ENCODE assay signal across 10 mouse cellular contexts in the genomic region with DNA sequence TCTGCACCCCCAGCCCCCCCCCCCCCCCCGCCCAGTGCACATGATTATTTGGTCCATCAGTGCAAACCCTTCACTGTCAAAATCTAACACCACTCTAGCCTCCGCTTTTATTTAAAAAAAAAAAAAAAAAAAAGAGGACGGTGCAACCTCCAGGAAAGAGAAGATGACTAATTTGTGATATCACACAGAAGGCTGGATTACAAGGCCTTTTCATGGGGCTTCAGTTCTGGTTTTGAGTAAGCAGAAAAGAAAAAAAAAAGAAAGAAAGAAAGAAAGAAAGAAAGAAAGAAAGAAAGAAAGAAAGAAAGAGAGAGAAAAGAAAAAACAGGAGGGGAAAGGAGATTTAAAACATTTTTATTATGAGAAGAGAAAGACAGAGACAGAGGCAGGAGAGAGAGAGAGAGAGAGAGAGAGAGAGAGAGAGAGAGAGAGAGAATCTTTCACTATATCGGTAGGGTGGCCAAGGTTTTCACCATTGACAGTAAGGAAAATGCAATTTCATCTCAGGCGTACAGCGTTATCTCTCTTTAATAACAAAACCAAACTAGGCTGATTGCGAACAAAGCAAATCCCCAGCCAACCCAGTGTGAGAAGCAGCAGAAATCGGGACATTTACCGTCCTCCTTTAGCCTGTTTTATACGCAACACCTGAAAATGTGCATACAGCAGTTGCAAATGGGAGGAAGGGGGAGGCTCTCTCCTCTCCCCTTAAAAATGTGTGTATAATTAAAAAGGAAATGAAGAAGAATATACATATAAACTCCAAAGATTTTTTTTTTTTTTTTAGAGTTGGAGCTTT. TPM values are rescaled to one million over a fixed set of nuclear protein-coding genes. Genes with fewer than 3 reads are reported as not detected.
A peak's percentile ranks its signal among the peaks of the same experiment; 100 is the strongest.
DNase-seq lines count a peak whose midpoint lies in the region; ATAC-seq and TF ChIP-seq lines count a peak whose summit lies in the region.
"Had no signal": no experiment of that assay in that cellular context is flagged by ENCODE, and none has a peak within 500 bp of the region (broad histone marks: within the 10 kb centered on the region; RNA-seq: fewer than 3 reads in every experiment).

No protein-coding gene starts in this region.

- intact Hi-C loops in left cerebral cortex, postnatal 14 days (cut with DNase I): loop anchor here (10.0 kb wide), 1 partner anchor 339 kb away; no protein-coding TSS in a partner anchor

- no peak for ATAC-seq in neural tube, embryonic 11.5 days (ENCODE audit: insufficient read depth, low FRiP score, low TSS enrichment)
- no peak for ATAC-seq in forebrain, embryonic 16.5 days
- no peak for ATAC-seq in limb, embryonic 14.5 days (ENCODE audit: low FRiP score, low read depth)
- ATAC-seq: inflammation-experienced regulatory T-cells, adult 6 months had no signal

- no peak overlapping the region for H3K9ac ChIP-seq in neural tube, embryonic 11.5 days (ENCODE audit: low read length)
- H3K9ac ChIP-seq in forebrain, embryonic 16.5 days (replicated peaks; ENCODE audit: low read depth, low read length): no peak overlapping the region
- H3K9ac ChIP-seq in limb, embryonic 14.5 days (ENCODE audit: low read depth, low read length, severe bottlenecking): peak overlapping the region; percentile 57; the same call in 1 of the 2 replicates
- H3K9ac ChIP-seq: liver, embryonic 13.5 days had no signal

- H3K4me1 ChIP-seq in neural tube, embryonic 11.5 days (ENCODE audit: control insufficient read depth, insufficient read depth, low read length): peaks cover 26% of the 10 kb centered on the region
- peaks cover 36% of the 10 kb centered on the region for H3K4me1 ChIP-seq in forebrain, embryonic 16.5 days (replicated peaks; ENCODE audit: control insufficient read depth, insufficient read depth, low read length)
- peaks cover 19% of the 10 kb centered on the region for H3K4me1 ChIP-seq in limb, embryonic 14.5 days (ENCODE audit: control insufficient read depth, insufficient read depth, low read length)
- H3K4me1 ChIP-seq in cerebellum, adult 2 months (ENCODE audit: control insufficient read depth, insufficient read depth, low read length): no peaks in the 10 kb centered on the region
- H3K4me1 ChIP-seq: liver, embryonic 13.5 days had no signal

- TF ChIP-seq CTCF in cerebellum, adult 2 months (IDR thresholded peaks at IDR 0.05; ENCODE audit: borderline replicate concordance, insufficient read depth, low read depth, low read length): no peak

- H3K36me3 ChIP-seq in neural tube, embryonic 11.5 days (ENCODE audit: control insufficient read depth, insufficient read depth, low read length): no peaks in the 10 kb centered on the region
- no peaks in the 10 kb centered on the region for H3K36me3 ChIP-seq in forebrain, embryonic 16.5 days (ENCODE audit: control insufficient read depth, insufficient read depth)
- no peaks in the 10 kb centered on the region for H3K36me3 ChIP-seq in limb, embryonic 14.5 days (ENCODE audit: control insufficient read depth, insufficient read depth, low read length)
- H3K36me3 ChIP-seq: liver, embryonic 13.5 days had no signal

- 0 out of 2 replicates have a peak, but pooled peaks cover 4% of the 10 kb centered on the region for H3K27me3 ChIP-seq in neural tube, embryonic 11.5 days (ENCODE audit: control insufficient read depth, insufficient read depth, low read length)
- peaks cover 4% of the 10 kb centered on the region; the same call in 1 of the 2 replicates for H3K27me3 ChIP-seq in forebrain, embryonic 16.5 days (replicated peaks; ENCODE audit: control insufficient read depth, insufficient read depth, low read length)
- H3K27me3 ChIP-seq in limb, embryonic 14.5 days (ENCODE audit: control insufficient read depth, insufficient read depth, low read length): peaks cover 16% of the 10 kb centered on the region; the same call in 1 of the 2 replicates
- peaks cover 1% of the 10 kb centered on the region; the same call in 1 of the 2 replicates for H3K27me3 ChIP-seq in cerebellum, adult 2 months (ENCODE audit: control insufficient read depth, insufficient read depth, low read length)

- H3K27ac ChIP-seq in neural tube, embryonic 11.5 days (ENCODE audit: low read depth, low read length): peak overlapping the region; percentile 72
- H3K27ac ChIP-seq in forebrain, embryonic 16.5 days (ENCODE audit: low read length): no peak overlapping the region
- peak overlapping the region; percentile 80 for H3K27ac ChIP-seq in limb, embryonic 14.5 days (replicated peaks; ENCODE audit: low read depth, low read length)
- no peak overlapping the region for H3K27ac ChIP-seq in cerebellum, adult 2 months (ENCODE audit: insufficient read depth, low read length)
- H3K27ac ChIP-seq: liver, embryonic 13.5 days had no signal

- no peak for TF ChIP-seq POLR2A in limb, embryonic 14.5 days (IDR thresholded peaks at IDR 0.05; ENCODE audit: borderline replicate concordance, extremely low read depth, insufficient read depth, insufficient read length)
- no peak for TF ChIP-seq POLR2A in cerebellum, adult 2 months (IDR thresholded peaks at IDR 0.05; ENCODE audit: borderline replicate concordance, insufficient read depth, low read length)

- WGBS in neural tube, embryonic 11.5 days: 11% methylated on average over 10 of the region's 10 CpGs
- 4% methylated on average over 10 of the region's 10 CpGs for WGBS in forebrain, embryonic 16.5 days
- 10% methylated on average over 10 of the region's 10 CpGs for WGBS in limb, embryonic 14.5 days
- 9% methylated on average over 10 of the region's 10 CpGs for WGBS in cerebellum, adult 2 months

- H3K4me3 ChIP-seq in neural tube, embryonic 11.5 days (ENCODE audit: low read depth, low read length): no peak overlapping the region
- H3K4me3 ChIP-seq in forebrain, embryonic 16.5 days (replicated peaks; ENCODE audit: low read length): no peak overlapping the region
- H3K4me3 ChIP-seq in limb, embryonic 14.5 days (replicated peaks; ENCODE audit: low read length): peak overlapping the region; percentile 32; the same call in 1 of the 2 replicates
- no peak overlapping the region for H3K4me3 ChIP-seq in cerebellum, adult 2 months (replicated peaks; ENCODE audit: insufficient read depth, low read depth, low read length)
- H3K4me3 ChIP-seq: liver, embryonic 13.5 days; myocyte had no signal

- no peaks in the 10 kb centered on the region for H3K9me3 ChIP-seq in neural tube, embryonic 11.5 days (ENCODE audit: control insufficient read depth, low read length)
- no peaks in the 10 kb centered on the region for H3K9me3 ChIP-seq in forebrain, embryonic 16.5 days (ENCODE audit: control insufficient read depth, low read length)
- no peaks in the 10 kb centered on the region for H3K9me3 ChIP-seq in limb, embryonic 14.5 days (ENCODE audit: control insufficient read depth, low read length)
- H3K9me3 ChIP-seq: liver, embryonic 13.5 days had no signal

- H3K4me2 ChIP-seq in neural tube, embryonic 11.5 days (ENCODE audit: low read depth): peak overlapping the region; percentile 57
- peak overlapping the region; percentile 57 for H3K4me2 ChIP-seq in forebrain, embryonic 16.5 days (ENCODE audit: low read length)
- H3K4me2 ChIP-seq in limb, embryonic 14.5 days (replicated peaks; ENCODE audit: low read depth, low read length, severe bottlenecking): peak overlapping the region; percentile 53

- no peak for DNase-seq in neural tube, embryonic 11.5 days (ENCODE audit: low spot score)
- no peak for DNase-seq in neural tube, embryonic 10.5 days (ENCODE audit: extremely low spot score, low spot score)
- no peak for DNase-seq in limb, embryonic 14.5 days (ENCODE audit: low spot score)
- no peak for DNase-seq in layer of hippocampus, postnatal 14 days (ENCODE audit: low spot score in 2 of 2)
- no peak for DNase-seq in left cerebral cortex, postnatal 14 days (ENCODE audit: low spot score in 2 of 2)
- no peak for DNase-seq in cerebellum, adult 2 months
- DNase-seq: liver, embryonic 13.5 days had no signal

RNA-seq across cellular contexts. Expression of a gene that starts 1.3 kb away (rescaled TPM):
- 36.2 and 36.7 TPM in 2 replicates for polyA plus RNA-seq in neural tube, embryonic 11.5 days (2014; fragmentation: Nextera tagmentation; extraction: Ambion mirVana)
- polyA plus RNA-seq in forebrain, embryonic 16.5 days (2015; fragmentation: Nextera tagmentation; extraction: Ambion mirVana): 8.7 and 14.6 TPM in 2 replicates
- 14.4 and 18.5 TPM in 2 replicates for polyA plus RNA-seq in limb, embryonic 14.5 days (2012; rRNA removed)
- 26.1 and 35.7 TPM in 2 replicates for polyA plus RNA-seq in limb, embryonic 14.5 days (2014; fragmentation: Nextera tagmentation; extraction: Ambion mirVana)
- 1 to 10 TPM; 4.8 to 8.2 TPM for total RNA-seq in layer of hippocampus, postnatal 14 days (2021)
- 1 to 10 TPM; 4.1 to 4.2 TPM for total RNA-seq in left cerebral cortex, postnatal 14 days (2021)
- polyA plus RNA-seq in cerebellum, adult 2 months (2012; rRNA removed): 2.5 and 3.3 TPM in 2 replicates

Comparison
In these comparisons a context has a peak if more than half of its experiments do, and no peak if none do; other contexts are left out.
1. H3K27ac ChIP-seq: peak in neural tube, embryonic 11.5 days (single experiment) and limb, embryonic 14.5 days (single experiment); none in forebrain, embryonic 16.5 days (single experiment) and cerebellum, adult 2 months (single experiment).
2. Peak in every context shown above with its lines, with median percentiles within 50 percentile points of each other: H3K4me2 ChIP-seq.